Mouse (Mus musculus) MEL (cell line): ENCODE data around the gene Usp37. TPM values are rescaled to one million over a fixed set of nuclear protein-coding genes. Genes with fewer than 3 reads are reported as not detected.

ENCODE experiments used
- DNase-seq: peaks from one replicate; pipeline ENCODE4 v3.0.0; 2011; ENCODE audit warnings: low read depth, low spot score
- H3K27ac ChIP-seq: 2 replicates; pipeline ENCODE4 v1.5.1; 2012; ENCODE audit warnings: low read depth, mild to moderate bottlenecking, control low read depth, low read length, moderate library complexity; ENCODE audit not compliant: control insufficient read depth
- H3K27me3 ChIP-seq, 2 experiments: fragments of 150-350 bp in 1 of 2; sonication (generic) in 1 of 2; 2 replicates each; pipeline ENCODE4 v1.6.1; 2012; ENCODE audit warnings: low read length in 2 of 2, mild to moderate bottlenecking in 2 of 2, improper control_type of control experiment in 1 of 2, moderate library complexity in 1 of 2; ENCODE audit not compliant: insufficient read depth in 2 of 2, control insufficient read depth in 1 of 2
- H3K36me3 ChIP-seq, 2 experiments: 2 replicates each; pipeline ENCODE4 v1.6.1; 2012 to 2014; ENCODE audit warnings: low read length in 2 of 2, improper control_type of control experiment in 1 of 2, inconsistent platforms in 1 of 2, mild to moderate bottlenecking in 1 of 2; ENCODE audit not compliant: insufficient read depth in 2 of 2, control insufficient read depth in 1 of 2
- H3K4me1 ChIP-seq, 2 experiments: fragments of 150-350 bp in 1 of 2; sonication (generic) in 1 of 2; 2 replicates each; pipeline ENCODE4 v1.6.1; 2012; ENCODE audit warnings: low read length in 2 of 2, improper control_type of control experiment in 1 of 2, mild to moderate bottlenecking in 1 of 2; ENCODE audit not compliant: insufficient read depth in 2 of 2, control insufficient read depth in 1 of 2
- H3K4me3 ChIP-seq, 2 experiments: fragments of 150-350 bp in 1 of 2; sonication (generic) in 1 of 2; 2 replicates each; pipeline ENCODE4 v1.5.1; 2012; ENCODE audit warnings: low read depth in 2 of 2, low read length in 2 of 2, mild to moderate bottlenecking in 2 of 2, moderate library complexity in 2 of 2, control low read depth in 1 of 2, improper control_type of control experiment in 1 of 2; ENCODE audit not compliant: control insufficient read depth in 1 of 2, insufficient read depth in 1 of 2
- H3K79me2 ChIP-seq: 2 replicates; pipeline ENCODE4 v1.6.1; 2012; ENCODE audit warnings: mild to moderate bottlenecking, low read length, moderate library complexity; ENCODE audit not compliant: control insufficient read depth, poor library complexity, insufficient read depth
- H3K9ac ChIP-seq: 2 replicates; pipeline ENCODE4 v1.6.1; 2012; ENCODE audit warnings: low read depth, mild to moderate bottlenecking, control low read depth, low read length, moderate library complexity; ENCODE audit not compliant: control insufficient read depth, poor library complexity, severe bottlenecking
- H3K9me3 ChIP-seq: fragments of 150-350 bp; sonication (generic); replicated peaks from 2 replicates; pipeline ENCODE4 v1.6.1; 2012; ENCODE audit warnings: mild to moderate bottlenecking, low read length, improper control_type of control experiment, moderate library complexity; ENCODE audit not compliant: insufficient read depth
- BHLHE40 ChIP-seq: IDR thresholded peaks from 2 replicates; pipeline ENCODE4 v1.6.1; 2012; ENCODE audit warnings: low read depth, mild to moderate bottlenecking, inconsistent platforms, low read length, improper control_type of control experiment, borderline replicate concordance
- CHD2 ChIP-seq: IDR thresholded peaks from 2 replicates; pipeline ENCODE4 v1.6.1; 2011; ENCODE audit warnings: low read length, improper control_type of control experiment
- CTCF ChIP-seq, 3 experiments: IDR thresholded peaks in 2 of 3; conservative IDR thresholded peaks in 1 of 3; 2 replicates each; pipeline ENCODE4 v1.5.1; 2011 to 2012; ENCODE audit warnings: low read length in 3 of 3, low read depth in 2 of 3, mild to moderate bottlenecking in 2 of 3, improper control_type of control experiment in 1 of 3, inconsistent platforms in 1 of 3, mixed read lengths in 1 of 3, moderate library complexity in 1 of 3; ENCODE audit not compliant: control insufficient read depth in 1 of 3, insufficient read depth in 1 of 3, poor library complexity in 1 of 3, severe bottlenecking in 1 of 3
- E2F4 ChIP-seq: IDR thresholded peaks from 2 replicates; pipeline ENCODE4 v1.6.1; 2011; ENCODE audit warnings: low read depth, low read length, improper control_type of control experiment, borderline replicate concordance
- ETS1 ChIP-seq: IDR thresholded peaks from 2 replicates; pipeline ENCODE4 v1.6.1; 2012; ENCODE audit warnings: low read depth, mild to moderate bottlenecking, inconsistent platforms, low read length, improper control_type of control experiment, moderate library complexity
- GABPA ChIP-seq: IDR thresholded peaks from 2 replicates; pipeline ENCODE4 v1.6.1; 2012; ENCODE audit warnings: low read depth, mild to moderate bottlenecking, inconsistent platforms, low read length, improper control_type of control experiment, moderate library complexity
- GATA1 ChIP-seq: IDR thresholded peaks from 2 replicates; pipeline ENCODE4 v1.6.1; 2011; ENCODE audit warnings: low read depth, low read length, improper control_type of control experiment
- HCFC1 ChIP-seq: IDR thresholded peaks from 2 replicates; pipeline ENCODE4 v1.6.1; 2012; ENCODE audit warnings: low read depth, mild to moderate bottlenecking, inconsistent platforms, low read length, improper control_type of control experiment, moderate library complexity
- KAT2A ChIP-seq: conservative IDR thresholded peaks from 2 replicates; pipeline ENCODE4 v1.6.1; 2012; ENCODE audit warnings: low read depth, low read length, improper control_type of control experiment, inconsistent platforms
- MEF2A ChIP-seq: IDR thresholded peaks from 2 replicates; pipeline ENCODE4 v1.6.1; 2014; ENCODE audit warnings: low read depth, mild to moderate bottlenecking, inconsistent platforms, low read length, improper control_type of control experiment; ENCODE audit not compliant: poor library complexity, insufficient replicate concordance, severe bottlenecking; ENCODE audit errors: extremely low read depth
- MXI1 ChIP-seq: IDR thresholded peaks from 2 replicates; pipeline ENCODE4 v1.6.1; 2011; ENCODE audit warnings: mild to moderate bottlenecking, low read depth, low read length, improper control_type of control experiment
- MYC ChIP-seq: IDR thresholded peaks from 2 replicates; pipeline ENCODE4 v1.6.1; 2011; ENCODE audit warnings: low read depth, mild to moderate bottlenecking, low read length, improper control_type of control experiment, moderate library complexity
- NELFE ChIP-seq: IDR thresholded peaks from 2 replicates; pipeline ENCODE4 v1.6.1; 2011; ENCODE audit warnings: low read depth, low read length, improper control_type of control experiment
- POLR2A ChIP-seq, 2 experiments: IDR thresholded peaks; 2 replicates each; pipeline ENCODE4 v1.6.1; 2011 to 2012; ENCODE audit warnings: low read length in 2 of 2, mild to moderate bottlenecking in 2 of 2, control low read depth in 1 of 2, improper control_type of control experiment in 1 of 2, low read depth in 1 of 2, moderate library complexity in 1 of 2; ENCODE audit not compliant: control insufficient read depth in 1 of 2, insufficient read depth in 1 of 2, poor library complexity in 1 of 2
- POLR2AphosphoS5 ChIP-seq: IDR thresholded peaks from 2 replicates; pipeline ENCODE4 v1.6.1; 2012; ENCODE audit warnings: low read depth, borderline replicate concordance, mild to moderate bottlenecking, inconsistent platforms, low read length, moderate library complexity, mixed read lengths
- TCF12 ChIP-seq: IDR thresholded peaks from 2 replicates; pipeline ENCODE4 v1.6.1; 2014; ENCODE audit warnings: low read depth, mild to moderate bottlenecking, inconsistent platforms, low read length, improper control_type of control experiment, moderate library complexity
- USF2 ChIP-seq, 2 experiments: IDR thresholded peaks; 2 replicates each; pipeline ENCODE4 v1.6.1; 2011 to 2012; ENCODE audit warnings: improper control_type of control experiment in 2 of 2, low read length in 2 of 2, borderline replicate concordance in 1 of 2, inconsistent platforms in 1 of 2, low read depth in 1 of 2, mild to moderate bottlenecking in 1 of 2; ENCODE audit not compliant: insufficient read depth in 1 of 2
- ZC3H11A ChIP-seq: IDR thresholded peaks from 2 replicates; pipeline ENCODE4 v1.6.1; 2012; ENCODE audit warnings: low read depth, mild to moderate bottlenecking, inconsistent platforms, low read length, improper control_type of control experiment
- ZNF384 ChIP-seq: IDR thresholded peaks from 2 replicates; pipeline ENCODE4 v1.6.1; 2012; ENCODE audit warnings: low read depth, mild to moderate bottlenecking, inconsistent platforms, low read length, improper control_type of control experiment
- polyA plus RNA-seq, 2 experiments: library from polyadenylated mRNA; stranded (reverse) in 1 of 2; unstranded in 1 of 2; fragments of >175 nt in 1 of 2; fragments of >200 nt in 1 of 2; gene quantifications; 2 replicates each; pipeline versions ENCODE4 v1.2.1 to v1.2.4; 2012; ENCODE audit warnings: low replicate concordance in 2 of 2, low read depth in 1 of 2; ENCODE audit not compliant: insufficient read length in 2 of 2, insufficient read depth in 1 of 2, missing spikeins in 1 of 2
- total RNA-seq: library from RNA; depleted of rRNA; stranded (reverse); fragments of 300-350 nt; gene quantifications from 2 replicates; pipeline ENCODE4 v1.2.3, GENCODE M21; 2012

Usp37 gene
- total and polyA plus RNA-seq, 3 experiments, result 17.8 to 77.6 (median 24.0) TPM

- TF ChIP-seq NELFE, result no peak
- peak; percentile 76 for TF ChIP-seq ETS1
- TF ChIP-seq KAT2A, result peak; percentile 41
- TF ChIP-seq POLR2AphosphoS5, result no peak
- no peak for TF ChIP-seq E2F4
- TF ChIP-seq CHD2, result no peak
- TF ChIP-seq ZNF384, result no peak
- TF ChIP-seq GABPA, result no peak
- no peak for TF ChIP-seq ZC3H11A
Observed at GRCm38 (mm10) chr1:74584616-74585398, 40.7 kb upstream of the Usp37 start (continued).

GRCm38 (mm10) chr1:74582621-74583020 is 38.5 kb upstream of the Usp37 start:
- no peak for DNase-seq
- TF ChIP-seq MXI1 (no peak), ZC3H11A (no peak), ZNF384 (no peak), CTCF (IDR thresholded peaks at IDR 0.05 in 2 of 3, conservative IDR thresholded peaks at IDR 0.05 in 1 of 3; ENCODE audit: control insufficient read depth in 1 of 3, insufficient read depth in 1 of 3, low read depth in 2 of 3, low read length in 3 of 3, poor library complexity in 1 of 3, severe bottlenecking in 1 of 3) (no peak), POLR2A (IDR thresholded peaks at IDR 0.05; ENCODE audit: control insufficient read depth in 1 of 2, insufficient read depth in 1 of 2, low read depth in 1 of 2, low read length in 2 of 2, poor library complexity in 1 of 2) (no peak), HCFC1 (no peak), GATA1 (no peak), MEF2A (no peak), BHLHE40 (no peak), MYC (no peak), USF2 (IDR thresholded peaks at IDR 0.05; ENCODE audit: borderline replicate concordance in 1 of 2, insufficient read depth in 1 of 2, low read depth in 1 of 2, low read length in 2 of 2) (no peak), TCF12 (no peak)
- Histone ChIP-seq H3K36me3 (peaks cover 37 to 39% of the 10 kb centered on the region in 2 experiments), H3K27ac (no peak overlapping the region), H3K4me1 (peaks cover 17 to 30% of the 10 kb centered on the region in 2 experiments), H3K79me2 (peaks cover 32% of the 10 kb centered on the region), H3K27me3 (no peaks in the 10 kb centered on the region), H3K4me3 (no peak overlapping the region), H3K9me3 (no peaks in the 10 kb centered on the region), H3K9ac (no peak overlapping the region)
